Mouse (Mus musculus) ovary, postnatal 10 days (tissue): Measurements from ENCODE around the gene Fate1.
"Not testable (repeated sequence)": the region's sequence is repeated elsewhere in the genome, so short reads cannot be mapped to it uniquely, and the experiment has no call there.

Experiments
- DNase-seq: peaks from one replicate; pipeline ENCODE4 v3.0.0; 2022; ENCODE audit warnings: low spot score

The Fate1 gene

DNA sequence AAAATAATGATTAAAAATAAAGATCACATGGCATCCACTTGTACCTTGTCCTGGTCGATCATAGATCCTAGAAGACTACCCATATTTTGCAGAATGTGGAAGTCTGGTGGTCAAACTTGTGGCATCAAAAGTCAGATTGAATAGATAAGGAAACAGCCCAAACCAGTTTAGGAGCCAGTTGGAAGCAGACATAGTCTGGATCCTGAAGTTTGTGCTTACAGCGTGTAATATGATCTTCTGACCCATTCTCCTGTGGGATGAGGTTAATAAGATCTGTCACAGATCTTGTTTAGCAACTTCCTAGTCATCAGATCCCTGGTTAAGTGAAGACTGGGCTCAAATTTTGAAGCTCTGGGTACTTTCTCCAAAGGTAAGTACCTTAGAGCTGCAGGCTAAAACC, at the start of gene Fate1:
Fate1 (plus strand) TSS at position 301 of the 400 bp plus-strand sequence.
- no peak for DNase-seq

DNA sequence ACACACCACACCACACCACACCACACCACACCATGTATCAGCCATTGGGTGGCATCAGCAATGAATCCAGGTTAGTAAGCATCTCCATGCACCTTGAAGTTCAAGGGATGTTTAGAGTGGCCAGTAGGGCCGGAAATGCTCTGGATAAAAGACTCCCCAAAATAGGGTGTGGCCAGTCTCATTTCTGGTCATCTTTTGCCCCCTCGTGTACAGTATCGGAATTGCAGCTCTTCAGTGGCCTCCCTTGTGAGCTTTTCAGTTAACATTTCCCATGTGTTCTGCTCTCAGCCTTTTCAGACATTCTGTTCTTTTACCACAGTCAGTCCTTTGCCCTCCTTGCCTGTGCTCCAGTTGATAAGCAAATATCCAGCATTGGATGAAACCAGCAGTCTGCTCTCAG, 26.2 kb upstream of the Fate1 start:
- no peak for DNase-seq

DNA sequence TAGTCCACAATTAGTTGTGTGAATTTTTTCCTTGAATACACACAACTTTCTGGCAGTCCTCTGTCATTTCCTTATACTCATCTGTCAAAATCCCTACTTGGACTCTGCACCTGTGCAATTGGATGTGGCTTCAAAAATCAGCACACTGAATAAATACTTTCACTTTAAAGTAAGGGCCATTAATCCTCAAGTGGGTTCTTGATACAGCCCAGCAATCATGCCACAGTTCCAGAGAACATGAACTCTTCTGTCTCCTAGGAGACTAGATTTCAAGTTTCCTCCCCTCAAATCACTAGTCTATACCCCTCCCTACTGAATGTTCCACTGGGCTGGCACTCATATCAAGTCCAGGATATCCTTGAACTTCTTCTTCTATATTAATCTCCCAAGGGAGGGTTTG, 14.4 kb upstream of the Fate1 start:
- no peak for DNase-seq

DNA sequence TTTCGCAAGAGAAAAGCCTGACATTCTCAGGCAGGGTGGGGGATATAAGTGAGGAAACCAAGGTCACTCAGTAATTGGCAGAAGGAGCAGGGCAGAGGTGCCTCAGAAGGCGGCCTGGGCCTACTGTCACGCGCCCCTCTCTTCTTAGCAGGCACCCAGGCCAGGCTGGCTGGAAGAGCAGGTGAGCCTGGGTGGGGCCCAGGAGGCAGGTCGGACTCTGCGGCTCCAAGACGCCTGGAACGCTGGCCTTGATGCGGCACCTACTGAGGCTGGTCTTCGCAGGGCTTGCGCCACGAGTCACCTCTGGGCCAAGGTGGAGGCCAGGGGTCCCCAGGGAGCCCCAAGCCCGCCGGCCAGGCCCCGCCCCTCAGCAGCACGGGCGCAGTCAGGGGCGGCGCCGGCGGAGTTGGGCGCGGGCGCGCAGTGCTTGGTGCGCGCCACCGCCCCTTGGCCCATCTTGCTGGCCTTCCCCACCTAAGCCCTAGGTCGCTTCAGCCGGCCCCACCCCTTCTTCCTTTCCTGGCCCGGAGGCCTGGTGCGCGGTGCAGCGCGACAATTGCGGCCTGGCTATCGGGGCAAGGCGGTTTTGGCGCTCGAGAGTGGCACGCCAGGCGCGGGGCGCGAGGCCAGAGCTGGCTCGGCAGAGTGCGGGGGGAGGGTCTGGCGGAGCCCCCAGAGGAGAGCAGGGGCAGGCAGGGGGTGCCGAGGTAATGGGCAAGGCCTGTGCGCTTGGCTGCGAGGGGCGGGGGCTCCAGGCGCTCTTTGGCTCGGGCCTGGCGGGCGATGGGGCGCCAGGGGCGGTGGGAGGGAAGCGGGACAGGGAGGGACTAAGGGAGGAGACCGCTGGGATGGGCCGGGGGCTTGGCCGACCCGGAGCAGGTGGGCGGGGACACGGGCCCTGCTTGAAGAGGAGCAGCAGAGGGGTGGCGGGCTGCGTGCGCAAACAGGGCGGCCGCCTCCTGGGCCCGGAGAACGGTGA, 10.4 kb upstream of the Fate1 start, which contains the start of gene Prrg3:
Prrg3 (plus strand) TSS at position 552 of the 979 bp plus-strand sequence.
- peak; percentile 14 for DNase-seq

DNA sequence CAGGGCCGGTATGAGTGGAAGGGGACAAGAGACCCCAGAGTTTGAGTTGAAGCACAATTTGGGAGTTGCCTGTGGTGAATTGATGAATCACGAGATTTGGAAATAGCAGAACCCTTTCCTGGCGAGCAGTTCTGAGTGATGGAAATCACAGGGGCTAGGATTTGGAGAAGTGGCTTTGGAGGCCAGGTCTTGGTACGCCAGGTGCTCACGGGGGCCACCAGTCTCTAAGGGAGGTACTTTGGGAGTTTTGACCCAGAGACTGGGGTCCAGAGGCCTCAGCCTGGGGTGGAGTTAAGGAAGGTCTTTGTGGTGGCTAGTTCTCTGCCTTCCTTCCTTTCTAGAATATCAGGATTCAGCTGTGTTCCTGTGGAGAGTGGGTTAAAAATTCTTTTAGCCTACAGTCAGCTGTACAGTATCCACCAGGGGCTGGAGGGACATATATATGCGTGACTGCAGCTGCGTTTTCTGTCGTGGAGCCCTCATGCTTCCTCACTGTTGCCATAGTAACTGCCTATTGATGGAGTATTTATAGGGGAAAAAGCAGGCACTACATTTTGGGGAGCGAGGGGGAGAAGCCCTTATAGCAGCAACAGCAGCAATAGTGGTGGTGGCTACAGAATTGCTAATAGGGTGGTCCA, 9.4 kb upstream of the Fate1 start:
- no peak for DNase-seq

DNA sequence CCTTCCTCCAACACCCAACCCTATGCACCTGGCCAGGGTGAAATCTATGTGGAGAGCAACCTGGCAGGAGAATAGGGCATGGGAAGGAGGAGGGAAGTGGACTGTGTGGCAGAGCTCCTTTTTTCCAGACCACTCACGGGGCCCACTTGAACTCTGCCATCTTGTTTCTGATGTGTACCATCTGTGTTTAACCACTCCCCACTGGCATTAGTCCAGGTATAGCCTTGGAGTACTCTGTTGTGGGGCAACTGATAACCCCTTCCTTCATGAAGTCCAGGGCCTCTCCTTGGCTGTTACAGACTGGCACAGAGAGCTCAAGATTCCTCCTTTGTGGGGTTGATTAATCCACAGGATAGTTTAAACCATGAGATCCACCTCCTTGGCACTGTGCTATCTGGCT, 4.6 kb upstream of the Fate1 start:
- DNase-seq: no peak

DNA sequence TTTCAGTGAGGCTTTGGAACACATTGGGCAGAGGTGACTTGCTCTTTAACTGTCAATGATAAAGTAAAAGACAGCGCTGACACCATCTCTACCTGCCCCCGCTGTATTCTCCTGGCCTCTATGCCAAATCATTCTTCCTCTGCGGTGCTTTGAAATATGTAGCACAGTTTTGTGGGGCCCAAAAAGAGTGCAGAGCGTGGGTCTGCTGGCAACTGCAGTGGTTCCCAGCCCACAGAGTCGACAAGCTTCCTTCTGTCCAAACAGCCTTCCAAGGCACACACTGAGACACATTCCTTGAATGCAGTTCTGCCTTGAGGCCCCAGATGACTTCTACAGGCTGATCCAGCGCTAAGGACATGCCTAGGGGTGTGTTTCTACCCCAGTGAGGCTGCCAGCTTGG, 4.0 kb upstream of the Fate1 start:
- DNase-seq: no peak

DNA sequence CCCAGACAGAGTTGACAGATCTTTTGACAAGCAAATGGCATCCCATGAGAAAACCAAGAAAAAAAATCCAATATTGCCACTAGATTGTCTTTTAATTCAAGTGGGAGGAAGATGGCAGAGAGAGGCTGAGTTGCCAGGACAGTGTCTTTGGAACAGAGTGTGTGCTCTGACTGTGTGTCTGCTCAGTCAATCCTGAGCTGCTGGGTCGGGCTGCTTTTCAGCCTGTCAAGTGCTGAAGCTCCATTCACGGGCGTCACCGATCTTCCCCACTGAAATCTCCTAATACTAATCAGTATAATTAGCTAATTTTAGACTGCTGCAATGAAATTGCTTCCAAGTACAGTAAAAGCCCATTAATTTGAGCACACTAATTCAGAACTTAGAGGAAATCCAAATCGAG, 1.5 kb upstream of the Fate1 start:
- no peak for DNase-seq

DNA sequence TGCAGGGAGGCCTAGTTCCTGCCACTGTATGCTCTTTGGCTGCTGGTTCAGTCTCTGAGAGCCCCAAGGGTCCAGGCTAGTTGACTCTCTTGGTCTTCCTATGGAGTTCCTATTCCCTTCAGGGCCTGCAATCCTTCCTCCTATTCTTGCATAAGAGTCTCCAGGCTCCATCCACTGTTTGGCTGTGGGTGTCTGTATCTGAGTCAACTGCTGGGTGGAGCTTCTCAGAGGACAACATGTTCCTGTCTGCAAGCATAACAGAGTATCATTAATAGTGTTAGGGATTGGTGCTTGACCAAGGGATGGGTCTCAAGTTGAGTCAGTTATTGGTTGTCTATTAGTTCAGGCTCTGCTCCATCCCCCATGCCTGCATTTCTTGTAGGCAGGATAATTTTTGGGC, 4.9 kb downstream of the Fate1 start:
- not testable (repeated sequence) for DNase-seq

DNA sequence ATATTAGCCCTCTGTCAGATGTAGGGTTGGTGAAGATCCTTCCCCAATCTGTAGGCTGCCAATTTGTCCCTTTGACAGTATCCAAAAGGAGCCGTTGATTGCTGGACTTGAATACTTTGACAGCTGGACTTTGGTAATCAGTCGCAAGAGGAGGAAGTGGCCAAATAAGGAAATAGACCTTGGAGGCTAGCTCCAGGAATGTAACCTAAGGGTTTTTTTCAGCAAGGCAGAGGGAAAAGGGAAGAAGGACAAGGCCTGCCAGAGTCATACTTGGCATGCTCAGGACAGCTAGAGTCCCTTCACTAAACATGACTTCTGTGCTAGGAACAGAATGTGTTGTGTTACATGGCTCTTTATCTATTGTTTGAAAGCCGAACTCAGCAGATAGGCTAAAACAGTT, 7.7 kb downstream of the Fate1 start:
- no peak for DNase-seq

DNA sequence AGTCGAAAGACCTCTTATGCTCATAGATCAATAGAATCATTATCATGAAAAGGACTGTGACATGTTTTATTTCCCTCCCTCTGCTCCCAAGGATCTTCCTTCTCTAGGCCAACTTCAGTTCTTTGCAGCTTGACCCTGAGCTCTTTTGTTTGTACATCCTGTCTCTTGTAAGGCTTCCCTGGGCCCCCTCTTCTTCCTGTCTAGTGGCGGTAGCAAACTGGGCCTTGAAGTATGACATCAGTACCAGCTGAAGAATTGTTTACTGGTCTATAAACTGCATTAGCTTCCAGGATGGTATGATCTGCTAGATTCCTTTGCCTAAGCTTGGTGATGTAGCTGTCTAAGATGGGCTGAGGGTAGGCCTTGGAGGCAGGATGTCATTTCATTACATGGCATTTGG, 8.5 kb downstream of the Fate1 start:
- no peak for DNase-seq

DNA sequence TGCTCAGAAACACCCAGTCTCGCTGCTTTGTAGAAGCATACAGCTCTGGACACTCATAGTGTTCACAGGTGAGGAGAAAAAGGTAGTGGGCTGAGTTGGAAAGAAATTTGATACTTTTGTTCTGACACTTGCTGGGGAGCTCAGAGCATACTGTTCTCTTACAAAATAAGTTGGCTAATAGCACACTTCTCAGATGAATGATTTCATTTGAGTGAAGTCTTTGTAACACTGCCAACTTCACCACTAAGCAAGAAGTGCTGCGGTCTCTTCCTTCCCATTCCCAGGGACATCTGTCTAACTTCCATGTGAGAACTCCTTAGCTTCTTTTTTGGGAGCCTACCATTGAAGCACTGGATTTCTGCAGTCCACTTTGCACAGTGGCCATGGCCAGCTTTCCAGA, 10.4 kb downstream of the Fate1 start:
- DNase-seq: no peak

DNA sequence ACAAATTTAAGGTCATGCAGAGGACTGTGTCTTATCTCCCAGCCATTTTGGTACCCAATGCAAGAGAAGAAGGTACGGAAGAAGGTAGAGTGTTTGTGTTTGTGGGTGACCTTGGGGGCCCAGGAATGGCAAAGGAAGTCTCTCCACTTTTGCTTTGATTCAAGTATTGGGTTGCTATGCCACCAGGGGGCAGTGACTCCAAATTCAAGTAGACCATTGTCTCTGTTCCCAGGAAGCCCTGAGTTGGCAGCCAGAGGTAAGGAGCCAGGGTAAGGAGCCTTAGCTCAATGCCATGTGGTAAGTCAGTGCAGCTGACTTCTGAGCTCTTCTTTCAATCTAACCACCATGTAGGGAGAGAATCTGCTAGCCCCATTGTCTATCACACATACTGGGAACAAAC, 11.0 kb downstream of the Fate1 start:
- DNase-seq: no peak

DNA sequence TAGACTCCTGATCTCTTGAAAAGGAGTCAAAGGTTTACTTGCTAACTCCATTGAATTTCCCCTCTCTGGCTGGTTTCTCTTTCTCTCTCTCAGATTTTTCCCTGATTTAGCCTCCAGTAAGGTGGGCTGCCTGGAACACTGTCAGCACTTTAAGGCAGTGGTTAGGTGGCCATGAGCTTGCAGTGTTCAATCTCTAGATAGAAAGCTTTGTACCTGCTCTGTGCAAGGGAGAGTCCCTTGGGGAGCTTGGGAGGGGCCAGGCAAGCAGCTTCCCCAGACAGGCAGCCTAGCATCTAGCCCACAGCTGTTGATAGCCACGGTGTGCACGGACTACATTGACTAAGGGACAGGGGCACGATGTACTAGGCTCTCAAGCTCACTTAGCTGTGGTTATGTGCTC, 18.8 kb downstream of the Fate1 start, which contains the start of gene Cnga2:
Cnga2 (plus strand) TSS at position 301 of the 400 bp plus-strand sequence.
- DNase-seq: no peak

DNA sequence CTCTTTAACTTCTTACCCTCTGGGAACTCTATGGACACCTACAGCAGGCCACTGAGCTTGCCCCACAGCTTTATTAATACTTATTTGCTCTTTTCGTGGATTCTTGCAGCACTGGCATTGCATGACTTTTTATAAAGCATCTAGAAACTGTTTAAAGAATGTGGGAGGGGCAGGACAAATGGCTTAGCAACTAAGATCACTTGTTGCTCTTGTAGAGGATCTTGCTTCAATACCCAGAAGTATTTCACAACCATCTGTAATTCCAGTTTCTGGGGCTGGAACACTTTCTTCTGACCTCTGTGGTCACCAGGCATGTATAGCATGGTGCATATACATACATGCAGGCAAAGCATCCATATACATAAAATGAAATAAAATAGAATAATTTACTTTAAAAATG, 23.2 kb downstream of the Fate1 start:
- no peak for DNase-seq

DNA sequence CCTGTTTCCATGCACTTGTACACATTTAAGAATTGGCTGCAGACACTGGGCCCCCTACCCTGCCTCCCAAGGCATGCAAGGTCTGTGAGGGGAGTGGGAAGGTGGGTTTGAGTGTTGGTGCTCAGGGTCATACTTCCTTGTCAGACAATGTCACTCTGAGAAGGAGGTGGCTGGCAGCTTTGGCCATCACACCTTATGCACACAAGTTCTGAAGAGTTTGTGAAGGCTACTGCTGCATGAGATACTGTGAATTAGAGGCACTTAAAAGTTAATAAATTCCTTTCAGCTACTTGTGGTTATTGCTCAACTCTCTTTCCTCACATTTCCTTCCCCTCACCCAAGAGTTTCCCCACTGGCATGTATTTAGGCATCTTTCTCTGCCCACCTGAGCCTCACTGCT, 37.1 kb downstream of the Fate1 start:
- no peak for DNase-seq

DNA sequence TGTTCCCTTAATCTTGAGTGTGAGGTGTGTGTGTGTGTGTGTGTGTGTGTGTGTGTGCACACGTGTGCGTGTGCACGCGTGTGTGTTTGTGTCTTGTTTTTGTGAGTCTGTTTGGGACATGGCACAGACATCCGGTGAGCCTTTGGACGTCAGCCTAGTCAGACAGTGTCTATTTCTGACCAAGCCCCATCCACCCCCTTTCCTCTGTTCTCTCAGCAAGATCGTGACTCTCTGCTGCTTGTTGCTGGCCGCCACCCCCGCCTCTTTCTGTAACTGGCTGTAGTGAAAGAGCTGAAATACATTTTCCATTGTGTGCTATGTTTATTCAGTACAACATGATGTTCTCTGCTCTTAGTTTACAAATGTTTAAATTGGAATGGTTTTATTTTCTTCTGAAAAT, 39.5 kb downstream of the Fate1 start:
- DNase-seq: no peak

DNA sequence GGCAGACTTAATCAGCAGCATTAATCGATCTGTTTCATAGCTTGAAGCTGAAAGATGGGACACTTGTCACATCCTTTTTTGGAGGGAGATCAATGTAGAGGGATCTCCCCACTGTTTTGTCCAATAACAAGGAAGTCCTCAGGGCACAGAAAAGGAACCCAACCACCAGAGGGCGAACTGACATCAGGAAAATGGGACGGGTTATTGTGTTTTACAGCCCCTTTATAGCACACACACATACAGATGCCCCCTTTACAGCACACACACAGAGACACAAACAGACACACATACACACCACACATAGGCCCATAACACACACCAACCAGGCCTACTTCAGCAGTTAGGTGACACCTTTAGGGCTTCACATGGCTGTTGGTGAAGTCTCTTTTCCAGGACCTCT, 40.0 kb downstream of the Fate1 start:
- no peak for DNase-seq

DNA sequence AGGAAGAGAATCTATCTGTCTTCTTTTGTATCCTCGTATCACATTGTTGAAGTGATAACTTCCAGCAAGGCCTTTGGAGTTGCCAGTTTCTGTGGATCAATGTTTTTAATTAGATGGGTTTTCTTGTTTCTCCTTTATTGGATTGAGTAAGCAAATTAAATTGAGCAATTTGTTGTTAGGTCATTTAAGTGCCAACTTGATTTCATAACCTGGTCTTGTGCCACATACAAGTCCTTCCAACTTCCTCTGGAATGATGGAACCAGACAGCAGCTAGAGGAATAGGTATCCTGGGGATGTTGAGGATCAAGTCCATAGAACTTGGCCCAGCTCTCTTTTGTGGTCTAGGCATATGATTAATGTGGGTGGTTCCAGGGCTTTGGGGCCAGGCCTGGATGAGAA, 49.5 kb downstream of the Fate1 start:
- no peak for DNase-seq

DNA sequence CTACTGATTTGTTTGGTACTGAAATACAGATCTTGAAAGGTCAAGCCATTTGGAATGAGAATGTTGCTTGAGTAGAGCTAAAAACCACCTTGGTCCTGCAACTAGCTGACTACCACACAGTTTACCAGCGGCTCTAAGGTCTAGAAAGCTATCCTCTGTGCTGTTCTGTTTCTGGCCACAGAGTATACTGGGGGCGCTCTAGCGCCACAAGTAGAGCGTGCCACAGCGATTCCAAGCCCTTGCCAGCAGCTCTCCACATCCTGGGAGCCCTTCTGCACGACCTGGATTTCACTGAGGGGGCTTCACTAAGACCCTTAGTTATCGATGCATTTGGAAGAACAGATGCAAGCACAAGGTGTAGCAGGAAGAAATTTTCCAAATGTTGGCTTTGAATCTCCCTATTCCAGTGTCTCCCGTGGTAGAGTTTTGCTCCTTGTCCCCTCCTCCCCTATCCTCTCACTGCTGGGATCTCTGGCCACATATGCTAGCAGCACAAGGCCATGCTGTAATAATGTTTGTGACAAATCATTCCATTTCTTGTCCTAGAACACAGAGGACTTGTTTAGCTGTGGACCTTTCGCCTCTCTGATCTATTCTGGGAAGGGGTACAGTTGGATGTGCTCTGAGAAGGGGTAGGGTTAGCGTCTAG, 50.1 kb downstream of the Fate1 start:
- DNase-seq: no peak

DNA sequence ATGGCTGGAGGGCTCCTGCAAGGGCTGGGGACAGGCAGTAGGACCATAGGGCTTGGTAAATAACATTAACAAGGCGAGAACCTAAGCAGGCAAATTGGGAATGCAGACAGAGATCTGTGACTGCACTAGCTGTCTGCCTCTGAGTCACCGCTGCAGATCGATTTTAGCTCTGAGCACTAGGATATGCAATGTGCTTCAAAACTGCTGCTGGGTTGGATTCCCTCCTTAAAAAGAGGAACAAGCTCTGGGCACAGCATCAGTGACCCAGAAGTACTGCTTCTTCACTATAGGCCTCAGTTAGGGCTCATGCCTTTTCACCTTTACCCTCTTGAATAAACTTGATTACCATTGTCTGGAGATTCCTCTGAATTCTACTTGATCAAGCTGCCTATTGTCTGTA, 50.8 kb downstream of the Fate1 start:
- DNase-seq: no peak
